9 mouse cellular contexts compared by ENCODE assay signal in the genomic region with DNA sequence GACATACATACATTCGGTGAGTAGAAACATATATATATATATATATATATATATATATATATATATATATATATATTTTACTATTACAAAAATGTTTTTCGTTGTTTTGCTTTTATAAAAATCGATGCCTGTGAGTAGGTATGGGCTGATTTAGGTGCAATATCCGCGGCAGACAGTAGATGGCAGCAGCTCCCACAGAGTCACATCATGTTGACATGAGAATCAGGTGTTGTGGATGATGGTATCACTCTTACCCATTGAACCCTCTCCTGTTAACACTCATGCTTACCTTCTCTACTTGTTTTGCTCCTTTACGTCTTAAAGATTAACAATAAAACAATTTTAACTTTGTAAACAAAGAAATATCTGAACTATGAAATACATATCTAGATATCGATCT.
DNase-seq lines count a peak whose midpoint lies in the region; ATAC-seq and TF ChIP-seq lines count a peak whose summit lies in the region.
"Had no signal": no experiment of that assay in that cellular context is flagged by ENCODE, and none has a peak within 500 bp of the region (broad histone marks: within the 10 kb centered on the region; RNA-seq: fewer than 3 reads in every experiment).

No protein-coding gene starts in this region.

- no peaks in the 10 kb centered on the region for H3K9me3 ChIP-seq in hindbrain, embryonic 10.5 days
- H3K9me3 ChIP-seq in hindbrain, embryonic 12.5 days (replicated peaks), result no peaks in the 10 kb centered on the region
- H3K9me3 ChIP-seq in midbrain, postnatal 0 days (ENCODE audit: low read length), result no peaks in the 10 kb centered on the region
- H3K9me3 ChIP-seq: liver, embryonic 15.5 days had no signal

- no peak overlapping the region for H3K4me2 ChIP-seq in hindbrain, embryonic 12.5 days (replicated peaks)
- no peak overlapping the region for H3K4me2 ChIP-seq in midbrain, postnatal 0 days (ENCODE audit: low read depth, low read length, poor library complexity, severe bottlenecking)
- H3K4me2 ChIP-seq: liver, embryonic 15.5 days had no signal

- peak; percentile 83 for TF ChIP-seq CTCF in midbrain, postnatal 0 days (IDR thresholded peaks at IDR 0.05)

- no peak overlapping the region for H3K9ac ChIP-seq in hindbrain, embryonic 12.5 days
- H3K9ac ChIP-seq in midbrain, postnatal 0 days (replicated peaks; ENCODE audit: low read length, poor library complexity, severe bottlenecking), result no peak overlapping the region
- H3K9ac ChIP-seq: liver, embryonic 15.5 days had no signal

- no peaks in the 10 kb centered on the region for H3K27me3 ChIP-seq in hindbrain, embryonic 10.5 days (ENCODE audit: insufficient read depth, poor library complexity, severe bottlenecking)
- H3K27me3 ChIP-seq in hindbrain, embryonic 12.5 days, result no peaks in the 10 kb centered on the region
- H3K27me3 ChIP-seq in midbrain, postnatal 0 days (ENCODE audit: insufficient read depth, low read length), result no peaks in the 10 kb centered on the region
- H3K27me3 ChIP-seq: liver, embryonic 15.5 days had no signal

- peak; percentile 64 for DNase-seq in hindbrain, embryonic 10.5 days (ENCODE audit: low spot score)
- DNase-seq in adrenal gland, adult 18-20 months (ENCODE audit: low spot score in 2 of 2), result peak; percentile 42 to 65
- peak; percentile 76 for DNase-seq in embryo, embryonic 10.5 days (ENCODE audit: low spot score)
- peak; percentile 69 for DNase-seq in heart, postnatal 4 days
- peak; percentile 48 to 70 for DNase-seq in layer of hippocampus, postnatal 36 days
- DNase-seq in midbrain, postnatal 0 days (ENCODE audit: low spot score), result peak; percentile 62
- DNase-seq in thymus, adult 18-20 months, result peak; percentile 11 to 14

- no peak overlapping the region for H3K4me3 ChIP-seq in hindbrain, embryonic 10.5 days
- no peak overlapping the region for H3K4me3 ChIP-seq in hindbrain, embryonic 12.5 days
- H3K4me3 ChIP-seq in midbrain, postnatal 0 days (ENCODE audit: low read depth, low read length), result no peak overlapping the region
- H3K4me3 ChIP-seq: liver, embryonic 15.5 days had no signal

- H3K4me1 ChIP-seq in hindbrain, embryonic 10.5 days (replicated peaks), result no peaks in the 10 kb centered on the region
- no peaks in the 10 kb centered on the region for H3K4me1 ChIP-seq in hindbrain, embryonic 12.5 days
- H3K4me1 ChIP-seq in midbrain, postnatal 0 days (ENCODE audit: insufficient read depth, low read length), result no peaks in the 10 kb centered on the region
- H3K4me1 ChIP-seq: liver, embryonic 15.5 days had no signal

- no peaks in the 10 kb centered on the region for H3K36me3 ChIP-seq in hindbrain, embryonic 10.5 days
- no peaks in the 10 kb centered on the region for H3K36me3 ChIP-seq in hindbrain, embryonic 12.5 days
- H3K36me3 ChIP-seq in midbrain, postnatal 0 days (ENCODE audit: insufficient read depth, low read length), result no peaks in the 10 kb centered on the region
- H3K36me3 ChIP-seq: liver, embryonic 15.5 days had no signal

- H3K27ac ChIP-seq in hindbrain, embryonic 10.5 days, result no peak overlapping the region
- H3K27ac ChIP-seq in hindbrain, embryonic 12.5 days, result no peak overlapping the region
- no peak overlapping the region for H3K27ac ChIP-seq in midbrain, postnatal 0 days (ENCODE audit: low read depth, low read length)
- H3K27ac ChIP-seq: liver, embryonic 15.5 days had no signal

- no peak for ATAC-seq in hindbrain, embryonic 12.5 days (ENCODE audit: low FRiP score)
- no peak for ATAC-seq in midbrain, postnatal 0 days (ENCODE audit: low FRiP score)

- 33% methylated on average over 7 of the region's 7 CpGs for WGBS in hindbrain, embryonic 10.5 days
- whole genome bisulfite sequencing in hindbrain, embryonic 12.5 days, result 35% methylated on average over 7 of the region's 7 CpGs
- WGBS in midbrain, postnatal 0 days, result 38% methylated on average over 7 of the region's 7 CpGs

Comparison
In these comparisons a context has a peak if more than half of its experiments do, and no peak if none do; other contexts are left out.
1. DNase-seq: peak in every context shown above with its lines; median percentile 76 in embryo, embryonic 10.5 days; 69 in heart, postnatal 4 days; 64 in hindbrain, embryonic 10.5 days; 62 in midbrain, postnatal 0 days; 59 in layer of hippocampus, postnatal 36 days; 54 in adrenal gland, adult 18-20 months; 12 in thymus, adult 18-20 months.